Mouse (Mus musculus) kidney, postnatal 0 days (tissue): ENCODE measurements around the gene Mipol1. TPM values are rescaled to one million over a fixed set of nuclear protein-coding genes. Genes with fewer than 3 reads are reported as not detected.

Experiments used
- ATAC-seq: fragments of 200-750 bp; cut with Nextera tagmentation; replicated peaks from 2 replicates; pipeline ENCODE4 v1.8.0; 2017; ENCODE audit warnings: low read depth, moderate number of reproducible peaks, moderate TSS enrichment, moderate library complexity; ENCODE audit not compliant: low FRiP score
- DNase-seq: peaks from one replicate; pipeline ENCODE4 v3.0.0-alpha.2; 2016; ENCODE audit warnings: low spot score
- H3K27ac ChIP-seq: fragments of 300-500 bp; sonication (generic); 2 replicates; pipeline ENCODE4 v1.5.1; 2014; ENCODE audit warnings: mild to moderate bottlenecking
- H3K27me3 ChIP-seq: fragments of 300-500 bp; sonication (generic); 2 replicates; pipeline ENCODE4 v1.6.1; 2014; ENCODE audit warnings: low read length, mixed read lengths; ENCODE audit not compliant: insufficient read depth
- H3K36me3 ChIP-seq: fragments of 300-500 bp; sonication (generic); 2 replicates; pipeline ENCODE4 v1.6.1; 2014; ENCODE audit warnings: low read length, mixed read lengths; ENCODE audit not compliant: insufficient read depth
- H3K4me1 ChIP-seq: fragments of 300-500 bp; sonication (generic); replicated peaks from 2 replicates; pipeline ENCODE4 v1.6.1; 2014; ENCODE audit warnings: antibody characterized with exemption, low read length, mixed read lengths; ENCODE audit not compliant: insufficient read depth
- H3K4me2 ChIP-seq: fragments of 300-500 bp; sonication (generic); 2 replicates; pipeline ENCODE4 v1.6.1; 2014; ENCODE audit warnings: mild to moderate bottlenecking, low read length, moderate library complexity, mixed read lengths
- H3K4me3 ChIP-seq: fragments of 300-500 bp; sonication (generic); replicated peaks from 2 replicates; pipeline ENCODE4 v1.5.1; 2014; ENCODE audit warnings: low read depth, low read length
- H3K9ac ChIP-seq: fragments of 300-500 bp; sonication (generic); 2 replicates; pipeline ENCODE4 v1.6.1; 2014; ENCODE audit warnings: low read depth, low read length
- H3K9me3 ChIP-seq: fragments of 300-500 bp; sonication (generic); replicated peaks from 2 replicates; pipeline ENCODE4 v1.6.1; 2016; ENCODE audit warnings: low read length, inconsistent platforms, mixed read lengths
- CTCF ChIP-seq: IDR thresholded peaks from 2 replicates; pipeline ENCODE4 v1.5.1; 2016; ENCODE audit warnings: antibody characterized with exemption, low read depth, mild to moderate bottlenecking, moderate library complexity
- WGBS: fragments of 180-500 bp; shearing (Covaris S2); extraction: QIAGEN DNeasy Blood & Tissue Kit; methylation state at CpG from one replicate; pipeline ENCODE4 v1.1.7; 2014; 5-methylcytosine and 5-hydroxymethylcytosine counted together
- polyA plus RNA-seq: library from polyadenylated mRNA; unstranded; fragments of >200 nt; fragmentation: Nextera tagmentation; extraction: Ambion mirVana; gene quantifications from 2 replicates; pipeline ENCODE4 v1.2.1, GENCODE M21; 2015

Gene Mipol1
- polyA plus RNA-seq, 1 experiment from 2014 or later: 13.1 TPM

DNA sequence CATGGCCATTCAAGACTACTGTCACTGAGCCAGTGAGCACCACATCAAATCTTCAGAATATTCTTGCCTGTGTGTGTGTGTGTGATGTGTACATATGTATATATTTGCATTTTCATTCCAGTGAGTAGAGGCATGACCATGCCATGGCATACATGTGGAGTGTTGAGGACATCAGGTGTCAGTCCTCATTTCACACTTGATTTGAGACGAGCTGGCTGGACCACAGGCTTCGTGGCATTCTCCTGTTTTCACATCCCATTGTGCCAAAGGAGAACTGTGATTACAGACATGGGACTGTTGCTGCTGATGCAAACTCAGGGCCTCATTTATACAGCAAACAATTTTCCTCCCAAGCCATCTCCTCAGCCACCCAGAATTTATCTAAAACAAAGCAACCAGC lies 132.5 kb downstream of the Mipol1 start:
- Histone ChIP-seq H3K4me1 (no peaks in the 10 kb centered on the region), H3K27me3 (no peaks in the 10 kb centered on the region), H3K9me3 (no peaks in the 10 kb centered on the region), H3K4me2 (no peak overlapping the region), H3K9ac (no peak overlapping the region), H3K27ac (no peak overlapping the region), H3K4me3 (no peak overlapping the region), H3K36me3 (no peaks in the 10 kb centered on the region)
- DNase-seq: no peak
- TF ChIP-seq CTCF: no peak
- ATAC-seq: no peak
- 71% methylated on average over 2 of the region's 2 CpGs for WGBS

GRCm38 (mm10) chr12:57364027-57364426 lies 133.8 kb downstream of the Mipol1 start:
- no peak overlapping the region for H3K4me2 ChIP-seq
- no peaks in the 10 kb centered on the region for H3K4me1 ChIP-seq
- no peaks in the 10 kb centered on the region for H3K9me3 ChIP-seq
- H3K9ac ChIP-seq: no peak overlapping the region
- WGBS: 81% methylated on average over 7 of the region's 7 CpGs
- no peak for ATAC-seq
- H3K36me3 ChIP-seq: no peaks in the 10 kb centered on the region
- no peak for TF ChIP-seq CTCF
- H3K27ac ChIP-seq: no peak overlapping the region
- no peak for DNase-seq
- H3K4me3 ChIP-seq: no peak overlapping the region
- no peaks in the 10 kb centered on the region for H3K27me3 ChIP-seq

GRCm38 (mm10) chr12:57371790-57372547 lies 141.7 kb downstream of the Mipol1 start:
- 84% methylated on average over 3 of the region's 3 CpGs for WGBS
- H3K4me3 ChIP-seq: no peak overlapping the region
- no peak for DNase-seq
- no peak overlapping the region for H3K9ac ChIP-seq
- H3K27me3 ChIP-seq: no peaks in the 10 kb centered on the region
- no peaks in the 10 kb centered on the region for H3K4me1 ChIP-seq
- H3K36me3 ChIP-seq: no peaks in the 10 kb centered on the region
- no peak for ATAC-seq
- TF ChIP-seq CTCF: no peak
- H3K9me3 ChIP-seq: no peaks in the 10 kb centered on the region
- no peak overlapping the region for H3K27ac ChIP-seq
- H3K4me2 ChIP-seq: no peak overlapping the region

DNA sequence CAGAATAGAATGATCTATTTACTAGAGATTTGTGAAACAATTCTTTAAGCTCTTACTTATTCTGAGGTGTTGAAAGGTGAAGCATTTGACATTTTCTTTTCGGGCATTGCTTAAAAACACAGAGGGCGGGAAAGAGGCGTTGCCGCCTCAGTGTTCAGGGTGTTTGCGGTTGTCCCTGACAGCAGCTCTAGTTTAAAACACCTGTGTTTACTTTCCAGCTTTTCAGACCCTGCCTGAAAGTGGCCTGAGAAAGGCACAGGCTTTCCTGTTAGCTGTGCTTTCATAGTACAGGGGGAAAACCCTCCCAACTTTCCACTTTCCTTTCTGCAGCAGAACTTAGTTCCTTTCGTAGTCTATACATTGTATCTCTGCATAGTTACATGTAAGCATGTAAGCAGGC lies 152.6 kb downstream of the Mipol1 start:
- H3K4me1 ChIP-seq: no peaks in the 10 kb centered on the region
- TF ChIP-seq CTCF: no peak
- no peak overlapping the region for H3K9ac ChIP-seq
- H3K4me2 ChIP-seq: no peak overlapping the region
- no peak for DNase-seq
- ATAC-seq: no peak
- 69% methylated on average over 6 of the region's 6 CpGs for WGBS
- H3K27me3 ChIP-seq: no peaks in the 10 kb centered on the region
- no peak overlapping the region for H3K4me3 ChIP-seq
- H3K9me3 ChIP-seq: no peaks in the 10 kb centered on the region
- H3K27ac ChIP-seq: no peak overlapping the region
- no peaks in the 10 kb centered on the region for H3K36me3 ChIP-seq

DNA sequence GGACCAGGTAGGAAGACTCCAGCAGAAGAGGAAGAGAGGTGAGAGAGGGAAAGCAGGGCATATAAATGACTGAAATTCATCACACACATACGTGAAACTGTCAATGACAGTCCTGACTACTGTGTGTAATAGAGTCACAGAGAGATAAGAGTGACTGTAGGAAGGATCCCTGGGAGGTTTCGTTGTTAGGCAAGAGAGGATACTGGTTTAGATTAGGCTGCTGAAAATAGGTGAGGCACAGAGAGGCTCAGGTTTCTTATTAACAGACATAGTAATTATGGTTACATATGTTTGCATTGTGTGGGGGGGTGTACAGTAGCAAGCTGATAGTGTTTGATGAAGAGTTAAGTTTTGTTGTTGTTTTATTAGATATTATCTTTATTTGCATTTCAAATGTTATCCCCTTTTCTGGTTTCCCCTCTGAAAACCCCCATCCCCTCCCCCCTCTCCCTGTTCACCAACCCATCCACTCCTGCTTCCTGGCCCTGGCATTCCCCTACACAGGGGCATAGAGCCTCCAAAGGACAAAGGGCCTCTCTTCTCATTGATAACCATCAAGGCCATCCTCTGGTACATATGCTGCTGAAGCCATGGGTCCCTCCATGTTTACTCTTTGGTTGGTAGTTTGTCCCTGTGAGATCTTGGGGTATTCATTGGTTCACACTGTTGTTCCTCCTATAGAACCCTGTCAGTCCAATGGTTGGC lies 157.5 kb downstream of the Mipol1 start:
- no peak overlapping the region for H3K4me3 ChIP-seq
- no peaks in the 10 kb centered on the region for H3K27me3 ChIP-seq
- H3K4me1 ChIP-seq: no peaks in the 10 kb centered on the region
- ATAC-seq: no peak
- H3K9me3 ChIP-seq: no peaks in the 10 kb centered on the region
- no peak for TF ChIP-seq CTCF
- no peak overlapping the region for H3K27ac ChIP-seq
- DNase-seq: no peak
- no peak overlapping the region for H3K9ac ChIP-seq
- 90% methylated on average over 2 of the region's 2 CpGs for WGBS
- no peak overlapping the region for H3K4me2 ChIP-seq
- H3K36me3 ChIP-seq: no peaks in the 10 kb centered on the region

GRCm38 (mm10) chr12:57399547-57399946 lies 169.3 kb downstream of the Mipol1 start:
- Histone ChIP-seq H3K4me3 (no peak overlapping the region), H3K36me3 (no peaks in the 10 kb centered on the region), H3K4me2 (no peak overlapping the region), H3K4me1 (no peaks in the 10 kb centered on the region), H3K27ac (no peak overlapping the region), H3K27me3 (no peaks in the 10 kb centered on the region), H3K9me3 (no peaks in the 10 kb centered on the region), H3K9ac (no peak overlapping the region)
- no peak for DNase-seq
- 80% methylated on average over 4 of the region's 4 CpGs for WGBS
- no peak for ATAC-seq
- TF ChIP-seq CTCF: no peak
